Mouse (Mus musculus): ENCODE data around the gene Fam216a. TPM values are rescaled to one million over a fixed set of nuclear protein-coding genes. Genes with fewer than 3 reads are reported as not detected.

Fam216a gene
- total RNA-seq (2023), result 4.4 and 5.3 TPM in 2 replicates

DNA sequence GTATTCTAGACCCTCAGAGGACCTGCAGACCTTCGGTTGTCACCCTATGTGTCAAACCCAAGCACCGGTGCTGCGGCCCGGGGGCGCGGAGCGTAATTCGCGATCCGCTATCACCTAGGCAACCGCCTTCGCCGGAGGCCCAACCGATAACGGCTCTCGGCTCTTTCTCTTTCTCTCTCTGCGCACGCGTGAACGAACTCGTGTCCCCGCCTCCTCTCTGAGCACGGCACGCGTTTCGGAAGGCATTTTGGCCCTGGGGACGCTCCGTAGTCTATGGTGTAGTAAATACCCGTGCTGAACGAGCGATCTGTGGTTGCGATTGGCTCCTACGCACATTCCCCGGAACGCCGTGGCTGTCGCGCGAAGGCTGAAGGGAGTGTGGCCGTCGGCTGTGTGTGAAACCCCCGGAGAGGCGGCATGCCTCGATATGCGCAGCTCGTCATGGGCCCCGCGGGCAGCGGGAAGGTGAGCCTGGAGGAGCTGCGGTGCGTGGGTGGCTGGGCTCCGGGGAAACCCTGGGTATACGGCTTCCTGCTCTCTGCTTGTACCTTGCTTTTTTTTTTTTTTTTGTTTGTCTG lies at the start of gene Fam216a:
Gene Fam216a (minus strand): TSS at position 173 of the 578 bp plus-strand sequence.

DNA sequence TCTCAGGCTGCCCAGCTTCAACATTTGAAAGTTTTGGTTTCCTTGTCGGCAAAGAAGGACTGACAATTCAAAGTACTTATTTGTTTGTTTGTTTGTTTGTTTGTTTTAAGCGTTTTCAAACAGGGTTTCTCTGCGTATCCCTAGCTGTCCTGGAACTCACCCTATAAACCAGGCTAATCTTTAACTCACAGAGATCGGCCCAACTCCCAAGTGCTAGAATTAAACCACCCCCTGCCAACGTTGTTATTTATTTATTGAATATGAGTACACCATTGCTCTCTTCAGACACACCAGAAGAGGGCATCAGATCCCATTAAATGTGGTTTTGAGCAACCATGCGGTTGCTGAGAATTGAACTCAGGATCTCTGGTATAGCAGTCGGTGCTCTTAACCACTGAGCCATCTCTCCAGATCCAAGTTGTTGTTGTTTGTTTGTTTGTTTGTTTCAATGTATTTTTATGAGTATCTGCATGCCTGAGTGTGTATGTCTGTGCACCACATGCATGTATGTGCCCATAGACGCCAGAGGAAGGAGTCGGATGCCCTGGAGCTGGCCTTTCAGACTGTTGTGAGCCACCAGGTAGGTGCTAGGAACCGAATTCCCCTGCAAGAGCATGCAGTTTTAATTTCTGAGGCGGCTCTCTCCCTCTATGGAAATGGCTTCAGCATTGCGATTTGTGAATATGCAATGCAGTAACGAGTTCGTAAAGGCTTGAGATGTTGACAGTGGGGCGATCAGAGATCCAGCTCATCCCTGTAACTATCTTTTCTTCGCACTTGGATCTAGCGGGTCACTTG lies 49.3 kb upstream of the Fam216a start, which contains the start of gene Anapc7:
Gene Anapc7 (plus strand): TSS at position 423 of the 798 bp plus-strand sequence.

DNA sequence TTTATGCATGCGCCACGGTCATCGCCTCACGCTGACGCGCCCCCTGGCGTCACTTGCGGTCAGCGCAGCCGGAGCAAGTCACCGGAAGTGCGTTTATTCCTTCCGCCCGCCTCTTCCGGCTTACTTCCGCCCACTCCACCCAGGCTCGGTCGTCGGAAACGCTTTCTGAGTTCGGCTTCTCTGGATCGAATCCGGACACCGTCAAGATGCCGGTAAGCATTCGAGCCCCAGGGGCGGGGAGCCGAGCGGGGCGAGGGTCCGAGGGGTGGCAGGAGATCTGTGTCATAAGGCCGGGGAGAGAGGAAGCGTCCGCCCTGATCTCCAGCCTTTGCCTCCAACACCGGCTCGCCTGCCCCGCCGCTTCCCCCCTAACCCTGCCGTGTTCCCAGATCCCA lies 19.6 kb upstream of the Fam216a start, which contains the start of gene Arpc3:
Gene Arpc3 (plus strand): TSS at position 93 of the 395 bp plus-strand sequence.

DNA sequence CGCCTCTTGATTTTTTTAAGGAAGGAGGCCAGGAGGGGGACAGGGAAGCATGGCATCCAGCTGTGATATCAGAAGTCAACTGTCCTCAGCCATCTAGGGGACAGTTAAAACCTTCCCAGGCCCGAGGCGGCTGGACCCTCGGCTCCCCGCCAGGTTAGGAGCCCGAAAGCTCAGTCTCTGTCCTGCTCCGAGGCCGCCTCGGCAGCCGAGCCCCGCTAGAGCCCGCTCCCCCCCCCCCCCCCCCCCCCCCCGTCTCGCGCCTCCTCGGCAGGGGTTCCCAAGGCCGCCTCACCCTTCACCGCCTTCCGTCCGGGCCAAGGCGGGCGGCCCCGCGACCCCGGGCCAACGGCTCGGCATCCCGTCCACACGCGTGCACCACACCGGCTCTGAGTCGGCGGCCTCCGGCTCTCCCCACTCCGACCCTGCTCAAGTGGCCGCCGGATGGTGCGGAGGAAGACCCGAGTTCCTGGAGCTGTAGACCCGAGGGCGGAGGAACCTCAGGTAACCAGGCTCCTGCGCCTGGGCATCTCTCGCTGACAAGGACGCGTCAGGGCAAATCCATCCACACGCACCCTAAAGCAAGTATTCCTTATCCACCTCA lies 473 bp downstream of the Fam216a start, which contains the start of gene Gpn3:
Gene Gpn3 (plus strand): TSS at position 286 of the 601 bp plus-strand sequence.

DNA sequence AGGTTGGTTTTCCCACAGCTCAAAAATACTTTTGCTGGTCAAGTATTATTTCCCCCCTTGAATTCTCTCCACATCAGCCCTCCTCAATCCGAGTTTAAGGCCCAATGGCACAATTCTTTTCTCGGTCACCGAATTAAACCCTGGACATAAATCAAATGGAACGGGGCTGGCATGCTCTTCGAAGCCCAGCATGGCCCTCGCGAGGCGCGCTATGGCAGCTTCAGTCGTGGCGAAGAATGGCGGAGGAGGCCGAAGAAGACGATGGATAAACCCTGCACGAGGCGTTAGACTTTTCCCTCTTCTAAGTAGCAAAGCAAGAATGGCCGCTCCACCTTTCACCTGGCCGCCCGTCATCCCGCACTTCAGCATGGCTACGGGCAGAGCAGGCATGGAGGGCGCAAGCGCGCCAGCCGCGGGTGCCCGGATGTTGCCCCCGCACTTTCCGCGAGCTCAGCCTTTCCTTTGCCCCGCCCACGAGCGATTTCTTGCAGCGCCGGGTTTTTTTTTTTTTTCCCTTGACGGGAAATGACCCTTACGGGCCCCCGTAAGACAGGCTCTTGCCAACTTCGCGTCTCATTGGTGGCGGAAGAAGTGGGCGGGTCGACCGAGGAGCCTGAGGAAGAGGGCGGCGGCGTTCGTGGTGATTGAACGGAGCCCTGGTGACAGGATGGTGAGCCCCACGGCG lies 18.2 kb downstream of the Fam216a start, which contains the start of the genes Rad9b and Vps29:
Gene Rad9b (minus strand): TSS at position 427 of the 685 bp plus-strand sequence.
Gene Vps29 (plus strand): TSS at position 563 of the 685 bp plus-strand sequence.

Other genes with a start within 250 kb of the Fam216a start
- gene Ccdc63, start 231.5 kb downstream of the Fam216a start, total RNA-seq (2023), result 8.9 and 12.0 TPM in 2 replicates
- gene Ppp1cc, start 214.1 kb downstream of the Fam216a start, total RNA-seq (2023), result 128 and 167 TPM in 2 replicates
- 90.1 and 98.8 TPM in 2 replicates for gene Hvcn1, start 165.6 kb downstream of the Fam216a start, total RNA-seq (2023)
- 7.6 TPM in 2 replicates for gene Tctn1, start 107.9 kb downstream of the Fam216a start, total RNA-seq (2023)
- gene Pptc7, start 88.0 kb downstream of the Fam216a start, total RNA-seq (2023), result 11.2 and 14.2 TPM in 2 replicates
- 0.29 TPM in 1 of 2 replicates, not detected in the other for gene Rad9b, start 18.1 kb downstream of the Fam216a start, total RNA-seq (2023)
- gene Vps29, start 18.0 kb downstream of the Fam216a start, total RNA-seq (2023), result 52.9 and 57.5 TPM in 2 replicates
- 8.2 and 11.1 TPM in 2 replicates for gene Gpn3, start 488 bp downstream of the Fam216a start, total RNA-seq (2023)
- gene Arpc3, start 19.5 kb upstream of the Fam216a start, total RNA-seq (2023), result 581 and 726 TPM in 2 replicates
- gene Anapc7, start 49.3 kb upstream of the Fam216a start, total RNA-seq (2023), result 26.0 and 35.8 TPM in 2 replicates
- gene Atp2a2, start 129.9 kb upstream of the Fam216a start, total RNA-seq (2023), result 53.1 and 73.8 TPM in 2 replicates
- 0.77 and 2.8 TPM in 2 replicates for gene Ift81, start 242.2 kb upstream of the Fam216a start, total RNA-seq (2023)

Measured in neutrophil, adult 65 days (primary cell).